Mouse (Mus musculus) heart, embryonic 14.5 days (tissue): Measurements from ENCODE around the gene Capn9. TPM values are rescaled to one million over a fixed set of nuclear protein-coding genes. Genes with fewer than 3 reads are reported as not detected.

Experiments used
- ATAC-seq: fragments of 200-750 bp; cut with Nextera tagmentation; 2 replicates; pipeline ENCODE4 v1.8.0; 2017; ENCODE audit warnings: low read depth, moderate TSS enrichment; ENCODE audit not compliant: insufficient number of reproducible peaks, insufficient read depth, low FRiP score
- H3K27ac ChIP-seq, 2 experiments: fragments of 200-500 bp in 1 of 2; fragments of 300-500 bp in 1 of 2; sonication (generic) in 1 of 2; replicated peaks in 1 of 2; 2 replicates each; pipeline ENCODE4 v1.5.1; 2012 to 2014; ENCODE audit warnings: low read depth in 2 of 2, low read length in 2 of 2, control low read depth in 1 of 2, mild to moderate bottlenecking in 1 of 2, mixed read lengths in 1 of 2; ENCODE audit not compliant: control insufficient read depth in 1 of 2, insufficient read depth in 1 of 2
- H3K27me3 ChIP-seq: fragments of 300-500 bp; sonication (generic); 2 replicates; pipeline ENCODE4 v1.6.1; 2014; ENCODE audit warnings: mild to moderate bottlenecking, low read length, control low read depth; ENCODE audit not compliant: control insufficient read depth, insufficient read depth
- H3K36me3 ChIP-seq: fragments of 300-500 bp; sonication (generic); 2 replicates; pipeline ENCODE4 v1.6.1; 2014; ENCODE audit warnings: mild to moderate bottlenecking, control low read depth, low read length, mixed read lengths; ENCODE audit not compliant: control insufficient read depth, insufficient read depth
- H3K4me1 ChIP-seq, 2 experiments: fragments of 200-500 bp in 1 of 2; fragments of 300-500 bp in 1 of 2; sonication (generic) in 1 of 2; 2 replicates each; pipeline ENCODE4 v1.6.1; 2012 to 2014; ENCODE audit warnings: low read length in 2 of 2, control low read depth in 1 of 2, mixed read lengths in 1 of 2; ENCODE audit not compliant: control insufficient read depth in 2 of 2, insufficient read depth in 2 of 2
- H3K4me2 ChIP-seq: fragments of 300-500 bp; sonication (generic); 2 replicates; pipeline ENCODE4 v1.6.1; 2014; ENCODE audit warnings: mild to moderate bottlenecking, low read length
- H3K4me3 ChIP-seq, 2 experiments: fragments of 200-500 bp in 1 of 2; fragments of 300-500 bp in 1 of 2; sonication (generic) in 1 of 2; 2 replicates each; pipeline ENCODE4 v1.5.1; 2012 to 2014; ENCODE audit warnings: low read length in 2 of 2, mild to moderate bottlenecking in 2 of 2, control low read depth in 1 of 2, low read depth in 1 of 2, moderate library complexity in 1 of 2; ENCODE audit not compliant: control insufficient read depth in 1 of 2, insufficient read depth in 1 of 2
- H3K9ac ChIP-seq: fragments of 300-500 bp; sonication (generic); 2 replicates; pipeline ENCODE4 v1.6.1; 2014; ENCODE audit warnings: mild to moderate bottlenecking, low read length
- H3K9me3 ChIP-seq: fragments of 300-500 bp; sonication (generic); 2 replicates; pipeline ENCODE4 v1.6.1; 2016; ENCODE audit warnings: low read length, control low read depth; ENCODE audit not compliant: control insufficient read depth
- WGBS: fragments of 180-500 bp; shearing (Covaris S2); extraction: QIAGEN DNeasy Blood & Tissue Kit; methylation state at CpG from one replicate; pipeline ENCODE4 v1.1.7; 2014; 5-methylcytosine and 5-hydroxymethylcytosine counted together
- polyA plus RNA-seq: library from polyadenylated mRNA; unstranded; fragments of >200 nt; fragmentation: Nextera tagmentation; extraction: Ambion mirVana; gene quantifications from 2 replicates; pipeline ENCODE4 v1.2.1, GENCODE M21; 2014

Capn9 gene
- polyA plus RNA-seq, 1 experiment from 2014 or later: 0.14 TPM

- H3K4me2 ChIP-seq: no peak overlapping the region
- H3K27me3 ChIP-seq: no peaks in the 10 kb centered on the region
- H3K9ac ChIP-seq: no peak overlapping the region
- no peak overlapping the region for H3K4me3 ChIP-seq
- ATAC-seq: no peak
- 65% methylated on average over 5 of the region's 5 CpGs for WGBS
- no peak overlapping the region for H3K27ac ChIP-seq
- no peaks in the 10 kb centered on the region for H3K9me3 ChIP-seq
- no peaks in the 10 kb centered on the region; a peak in 1 of 4 replicates for H3K4me1 ChIP-seq
- H3K36me3 ChIP-seq: no peaks in the 10 kb centered on the region
These were observed 28.2 kb downstream of the Capn9 start for GRCm38 (mm10) chr8:124604066-124604465.

GRCm38 (mm10) chr8:124608239-124608971, 32.5 kb downstream of the Capn9 start:
- no peak overlapping the region for H3K9ac ChIP-seq
- ATAC-seq: no peak
- H3K4me3 ChIP-seq: no peak overlapping the region
- 65% methylated on average over 13 of the region's 13 CpGs for WGBS
- no peaks in the 10 kb centered on the region for H3K27me3 ChIP-seq
- no peaks in the 10 kb centered on the region for H3K9me3 ChIP-seq
- H3K36me3 ChIP-seq: no peaks in the 10 kb centered on the region
- H3K27ac ChIP-seq: no peak overlapping the region
- no peak overlapping the region for H3K4me2 ChIP-seq
- no peaks in the 10 kb centered on the region; a peak in 1 of 4 replicates for H3K4me1 ChIP-seq

GRCm38 (mm10) chr8:124608972-124609353, 33.1 kb downstream of the Capn9 start:
- H3K9ac ChIP-seq: no peak overlapping the region
- H3K4me2 ChIP-seq: no peak overlapping the region
- no peak overlapping the region for H3K27ac ChIP-seq
- WGBS: 66% methylated on average over 9 of the region's 9 CpGs
- no peaks in the 10 kb centered on the region for H3K27me3 ChIP-seq
- ATAC-seq: no peak
- H3K36me3 ChIP-seq: no peaks in the 10 kb centered on the region
- no peak overlapping the region for H3K4me3 ChIP-seq
- no peaks in the 10 kb centered on the region for H3K9me3 ChIP-seq
- H3K4me1 ChIP-seq: no peaks in the 10 kb centered on the region; a peak in 1 of 4 replicates

GRCm38 (mm10) chr8:124614325-124614724, 38.4 kb downstream of the Capn9 start:
- ATAC-seq: no peak
- Histone ChIP-seq H3K4me3 (no peak overlapping the region), H3K36me3 (no peaks in the 10 kb centered on the region), H3K9me3 (no peaks in the 10 kb centered on the region), H3K27ac (no peak overlapping the region), H3K4me2 (no peak overlapping the region), H3K9ac (no peak overlapping the region), H3K27me3 (peaks cover 14% of the 10 kb centered on the region; the same call in 1 of the 2 replicates), H3K4me1 (peaks cover 5% of the 10 kb centered on the region in 2 experiments; a peak in 2 of 4 replicates)
- WGBS: 77% methylated on average over 5 of the region's 6 CpGs

GRCm38 (mm10) chr8:124617266-124617869, 41.5 kb downstream of the Capn9 start:
- Histone ChIP-seq H3K4me2 (peak overlapping the region; percentile 85), H3K27me3 (peaks cover 14% of the 10 kb centered on the region; the same call in 1 of the 2 replicates), H3K9me3 (no peaks in the 10 kb centered on the region), H3K9ac (peak overlapping the region; percentile 71), H3K27ac (no peak overlapping the region), H3K4me1 (peaks cover 5% of the 10 kb centered on the region in 2 experiments; a peak in 2 of 4 replicates), H3K4me3 (peak overlapping the region; percentile 39 to 46), H3K36me3 (no peaks in the 10 kb centered on the region)
- 8% methylated on average over 17 of the region's 17 CpGs for WGBS
- ATAC-seq: 0 out of 2 replicates have a peak, but pooled peaks have one; percentile 5

GRCm38 (mm10) chr8:124618252-124618651, 42.3 kb downstream of the Capn9 start:
- WGBS: 69% methylated on average over 9 of the region's 9 CpGs
- no peak overlapping the region for H3K4me2 ChIP-seq

GRCm38 (mm10) chr8:124621255-124621654, 45.3 kb downstream of the Capn9 start:
- Histone ChIP-seq H3K4me3 (no peak overlapping the region), H3K27ac (no peak overlapping the region), H3K9me3 (peaks cover 7% of the 10 kb centered on the region; the same call in 1 of the 2 replicates), H3K36me3 (no peaks in the 10 kb centered on the region), H3K9ac (no peak overlapping the region), H3K4me2 (no peak overlapping the region), H3K4me1 (peaks cover 5% of the 10 kb centered on the region in 2 experiments; a peak in 2 of 4 replicates), H3K27me3 (peaks cover 7% of the 10 kb centered on the region; the same call in 1 of the 2 replicates)
- no peak for ATAC-seq
- WGBS: 65% methylated on average over 5 of the region's 5 CpGs

More at GRCm38 (mm10) chr8:124618252-124618651, 42.3 kb downstream of the Capn9 start:
- H3K27me3 ChIP-seq: peaks cover 14% of the 10 kb centered on the region; the same call in 1 of the 2 replicates
- H3K9me3 ChIP-seq: no peaks in the 10 kb centered on the region
- no peaks in the 10 kb centered on the region for H3K36me3 ChIP-seq
- no peak for ATAC-seq
- peaks cover 5% of the 10 kb centered on the region in 2 experiments; a peak in 2 of 4 replicates for H3K4me1 ChIP-seq
- H3K9ac ChIP-seq: no peak overlapping the region
- no peak overlapping the region for H3K4me3 ChIP-seq
- no peak overlapping the region for H3K27ac ChIP-seq
